Mouse (Mus musculus): ENCODE measurements around the gene Gatad2a.
A peak's percentile ranks its signal among the peaks of the same experiment; 100 is the strongest.
"Not testable (repeated sequence)": the region's sequence is repeated elsewhere in the genome, so short reads cannot be mapped to it uniquely, and the experiment has no call there.

Gene Gatad2a

DNA sequence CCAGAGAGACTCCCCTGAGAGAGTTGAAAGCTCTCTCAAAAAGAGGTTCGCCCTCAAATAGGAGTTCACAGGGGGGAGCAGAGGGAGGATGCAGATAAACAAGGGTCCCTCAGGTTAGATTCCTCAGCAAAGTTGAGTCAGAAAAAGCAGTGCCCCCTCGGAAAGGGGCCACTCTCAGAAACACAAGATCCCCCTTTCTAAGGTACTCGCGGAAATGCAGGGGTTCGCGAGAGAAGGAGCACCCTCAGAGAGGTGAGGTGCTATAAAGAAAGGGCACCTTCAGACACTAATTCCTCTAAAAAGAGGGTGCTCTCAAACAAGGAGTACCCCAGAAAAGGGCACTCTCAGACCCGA lies 785 bp downstream of the Gatad2a start:
- no peak for DNase-seq (ENCODE audit: low read depth, low spot score)

DNA sequence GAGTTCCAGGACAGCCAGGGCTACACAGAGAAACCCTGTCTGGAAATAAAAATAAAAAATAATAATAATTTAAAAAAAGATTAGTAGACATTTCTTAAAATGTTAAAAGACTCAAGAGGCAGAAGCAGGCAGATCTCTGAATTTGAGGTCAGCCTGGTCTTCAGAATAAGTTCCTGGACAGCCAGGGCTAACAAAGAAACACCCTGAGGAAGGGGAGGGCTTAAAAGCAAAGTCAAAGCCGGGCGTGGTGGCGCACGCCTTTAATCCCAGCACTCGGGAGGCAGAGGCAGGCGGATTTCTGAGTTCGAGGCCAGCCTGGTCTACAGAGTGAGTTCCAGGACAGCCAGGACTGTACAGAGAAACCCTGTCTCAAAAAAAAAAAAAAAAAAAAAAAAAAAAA lies 7.2 kb downstream of the Gatad2a start:
- DNase-seq (ENCODE audit: low read depth, low spot score): not testable (repeated sequence)

DNA sequence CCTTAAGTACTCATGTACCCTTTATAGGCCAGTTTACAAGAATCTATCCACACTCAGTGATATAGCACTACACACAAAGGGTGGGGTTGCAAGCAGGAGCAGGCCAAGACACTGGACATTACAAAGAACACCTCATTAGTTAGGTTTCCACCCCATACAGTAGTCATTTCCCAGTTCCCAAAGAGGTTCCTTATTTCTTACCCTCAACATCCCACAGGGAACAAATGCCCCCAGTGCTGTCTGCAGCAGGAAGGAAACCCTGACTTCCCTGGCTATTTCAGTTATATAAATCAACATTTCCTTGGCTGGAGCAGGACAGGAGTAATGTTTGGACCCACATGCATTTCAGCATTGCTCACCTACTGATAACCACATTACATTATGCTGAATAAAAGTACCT lies 8.4 kb downstream of the Gatad2a start:
- DNase-seq (ENCODE audit: low read depth, low spot score): no peak

DNA sequence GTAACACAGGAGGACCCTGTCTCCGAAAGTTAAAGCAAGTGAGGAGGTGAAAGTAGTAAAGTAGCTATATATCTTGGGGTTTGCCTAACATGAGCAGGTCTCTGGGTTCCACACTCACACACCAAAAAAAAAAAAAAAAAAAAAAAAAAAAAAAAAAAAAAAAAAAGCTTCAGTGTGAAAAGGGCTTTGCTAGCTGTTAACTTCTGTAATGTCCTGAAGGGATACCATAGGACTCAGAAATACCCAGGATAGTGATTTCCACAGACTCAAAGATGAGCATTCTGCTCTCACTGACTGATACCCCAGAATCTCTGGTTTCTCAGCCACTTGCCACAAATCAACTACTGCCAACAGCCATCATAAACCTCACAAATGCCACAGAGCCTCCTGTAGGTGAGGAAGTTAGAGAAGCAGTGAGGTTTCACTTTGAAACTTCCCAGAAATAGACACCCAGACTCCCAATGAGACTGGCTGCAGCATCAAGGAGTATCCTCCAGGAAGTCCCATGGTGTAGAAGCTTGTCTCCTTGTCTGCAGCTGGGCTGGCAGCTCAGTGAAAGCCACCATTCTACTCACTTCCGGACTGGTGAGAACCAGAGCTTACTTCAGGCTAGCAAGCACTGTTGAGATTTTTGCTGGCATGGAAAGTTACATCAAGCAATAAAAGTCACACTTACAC lies 11.2 kb downstream of the Gatad2a start:
- DNase-seq (ENCODE audit: low read depth, low spot score): peak; percentile 53

DNA sequence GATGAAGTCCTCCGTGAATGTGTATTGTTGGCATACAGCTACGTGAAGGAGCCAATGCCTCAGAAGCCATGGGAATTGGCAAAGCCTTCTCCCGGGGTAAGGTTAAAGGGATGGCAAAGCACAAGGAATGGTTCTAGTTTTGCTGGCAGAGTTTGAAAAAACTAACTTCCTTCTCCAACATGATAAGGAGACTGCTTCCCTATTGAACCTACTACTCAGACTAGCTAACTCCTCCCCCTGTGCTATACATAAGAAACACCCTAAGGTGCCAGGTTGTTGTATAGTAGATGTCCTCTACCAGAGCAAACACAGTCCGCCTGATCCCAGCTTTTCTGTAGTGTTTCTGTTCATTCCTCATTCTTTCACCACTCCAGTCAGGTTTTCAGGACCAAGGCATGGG lies 17.7 kb downstream of the Gatad2a start:
- no peak for DNase-seq (ENCODE audit: low read depth, low spot score)

DNA sequence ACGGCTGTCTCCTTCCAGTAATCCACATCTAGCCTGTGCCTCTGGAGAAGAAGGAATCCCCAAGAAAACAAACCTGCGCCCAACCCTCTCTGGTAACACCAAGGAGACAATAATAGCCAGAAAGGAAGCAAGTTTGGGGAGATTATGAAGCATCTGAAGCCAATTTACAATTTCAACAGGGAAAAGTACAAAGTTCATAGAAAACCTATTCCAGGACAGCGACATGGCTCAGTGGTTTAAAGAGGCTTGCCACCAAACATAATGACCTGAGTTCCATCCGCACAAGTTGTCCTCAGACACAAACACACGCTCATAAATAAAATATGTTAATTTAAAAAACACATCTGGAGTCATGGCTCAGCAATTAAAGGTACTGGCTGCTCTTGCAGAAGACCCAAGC lies 21.4 kb downstream of the Gatad2a start:
- no peak for DNase-seq (ENCODE audit: low read depth, low spot score)

DNA sequence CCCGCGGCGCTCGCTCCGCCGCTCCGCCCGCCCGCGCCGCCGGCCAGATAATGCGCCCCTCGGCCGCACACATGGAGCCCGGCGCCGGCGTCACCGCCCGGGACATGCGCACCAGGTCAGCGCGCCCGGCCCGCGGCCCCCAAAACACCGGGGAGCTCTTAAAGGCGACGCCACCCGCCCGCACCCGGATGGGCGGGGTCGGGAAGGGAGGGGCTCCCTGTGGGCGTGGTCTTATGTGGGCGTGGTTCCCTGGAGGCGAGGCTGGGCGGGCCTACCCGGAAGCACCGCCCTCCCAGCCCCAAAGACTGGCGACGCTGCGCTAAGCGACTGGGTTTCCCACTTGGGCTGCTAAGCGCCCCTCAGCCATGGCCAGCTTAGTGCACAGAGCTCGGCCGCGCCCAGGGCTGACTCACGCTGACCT lies 22.0 kb downstream of the Gatad2a start:
- peak; percentile 93 for DNase-seq (ENCODE audit: low read depth, low spot score)

DNA sequence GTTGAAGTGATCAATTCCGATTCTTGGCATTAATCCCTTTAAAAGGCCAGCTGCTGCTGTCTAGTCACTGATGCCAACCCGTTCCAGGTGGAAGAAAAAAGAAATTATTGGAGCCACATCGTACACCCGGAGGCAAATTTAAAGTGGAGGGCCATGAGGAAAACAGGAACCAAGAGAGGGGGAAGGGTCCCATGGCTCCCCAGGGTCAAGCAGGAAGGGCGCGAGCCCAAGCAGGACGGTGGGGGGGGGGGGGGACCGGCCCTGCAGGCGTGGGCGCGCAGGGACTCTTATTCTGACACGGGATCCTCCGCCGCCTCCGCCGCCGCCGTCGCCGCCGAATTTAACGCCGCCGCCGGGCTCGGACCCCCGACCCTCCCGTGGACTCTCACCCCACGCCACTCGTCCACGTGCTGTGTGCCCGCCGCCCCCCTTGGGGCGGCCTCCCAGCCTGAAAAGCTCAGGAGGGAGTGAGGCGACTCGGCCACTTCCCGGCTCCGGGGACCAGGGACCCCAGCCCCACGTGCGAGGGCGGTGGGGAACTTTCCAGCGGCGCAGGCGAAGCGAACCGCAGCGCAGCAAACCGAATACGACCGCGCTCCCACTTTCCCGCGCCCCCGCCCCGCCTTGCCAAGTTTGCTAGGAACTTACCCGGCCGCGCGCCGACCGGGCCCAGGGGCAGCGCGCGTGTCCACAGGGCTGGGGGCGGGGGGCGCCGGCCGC lies 22.6 kb downstream of the Gatad2a start:
- DNase-seq (ENCODE audit: low read depth, low spot score): peak; percentile 56

DNA sequence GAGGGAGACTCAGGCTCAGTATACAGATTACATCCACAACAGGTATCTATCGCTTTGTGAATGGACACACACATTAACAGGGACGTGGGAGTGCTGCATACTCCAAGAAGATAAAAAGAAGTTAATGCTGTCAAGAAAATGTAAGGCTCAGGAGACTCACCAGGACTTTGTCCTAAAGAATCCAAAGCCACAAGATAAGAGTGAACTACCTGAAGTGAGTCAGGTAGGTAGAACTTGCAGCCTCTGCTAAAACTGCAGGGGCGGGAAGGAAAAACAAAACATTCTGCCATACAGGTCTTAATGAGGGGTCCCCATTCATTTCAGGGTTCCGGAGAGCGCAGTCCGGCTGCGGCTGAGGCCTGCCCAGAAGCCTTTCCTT lies 23.1 kb downstream of the Gatad2a start:
- DNase-seq (ENCODE audit: low read depth, low spot score): no peak

DNA sequence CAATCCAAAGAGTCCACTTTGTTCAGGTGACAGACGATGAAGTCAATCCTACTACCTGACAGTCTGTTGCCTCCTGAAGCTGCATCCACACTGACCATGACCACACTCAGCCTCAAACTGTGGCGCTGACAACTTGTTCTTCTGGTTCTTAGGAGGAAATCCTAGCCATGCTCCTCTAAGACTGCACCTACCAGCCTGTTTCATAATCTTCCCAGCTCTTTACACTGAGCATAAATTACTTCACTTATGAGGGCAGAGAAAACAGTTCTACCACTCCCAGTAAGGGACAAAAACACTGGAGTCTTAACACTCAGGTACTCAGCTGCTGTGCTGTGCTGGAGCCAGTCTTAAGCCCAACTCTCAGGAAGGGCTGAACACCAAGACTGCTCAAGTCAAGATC lies 25.3 kb downstream of the Gatad2a start:
- DNase-seq (ENCODE audit: low read depth, low spot score): no peak

DNA sequence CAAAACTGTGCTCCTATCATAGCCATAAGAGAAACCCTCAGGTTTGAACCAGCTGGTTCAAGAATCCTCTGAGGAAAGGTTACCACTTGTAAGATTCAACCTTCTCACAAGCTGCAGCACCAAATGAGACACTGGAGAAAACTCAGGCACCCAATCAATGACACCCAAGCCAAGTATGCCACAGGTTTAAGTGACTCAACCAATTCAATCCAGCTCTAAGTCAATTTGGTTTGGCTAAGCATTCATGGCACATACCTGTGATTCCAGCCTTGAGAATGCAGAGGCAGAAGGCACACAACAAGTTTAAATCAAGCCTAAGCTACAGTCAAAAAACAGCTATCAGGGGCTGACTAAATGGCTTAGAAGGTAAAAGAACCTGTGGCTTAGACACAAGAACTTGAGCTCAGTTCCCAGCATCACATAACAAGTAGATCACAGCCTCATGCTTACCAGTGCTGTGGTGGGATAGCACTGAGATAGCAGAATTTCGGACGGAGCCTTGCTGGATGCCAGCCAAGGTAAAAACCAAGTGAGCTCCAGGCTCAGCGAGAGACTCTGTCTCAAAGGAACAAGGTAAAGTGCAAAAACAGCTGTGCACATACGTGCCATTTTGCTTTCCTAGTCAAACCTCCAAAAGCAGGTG lies 28.8 kb downstream of the Gatad2a start:
- DNase-seq (ENCODE audit: low read depth, low spot score): no peak

DNA sequence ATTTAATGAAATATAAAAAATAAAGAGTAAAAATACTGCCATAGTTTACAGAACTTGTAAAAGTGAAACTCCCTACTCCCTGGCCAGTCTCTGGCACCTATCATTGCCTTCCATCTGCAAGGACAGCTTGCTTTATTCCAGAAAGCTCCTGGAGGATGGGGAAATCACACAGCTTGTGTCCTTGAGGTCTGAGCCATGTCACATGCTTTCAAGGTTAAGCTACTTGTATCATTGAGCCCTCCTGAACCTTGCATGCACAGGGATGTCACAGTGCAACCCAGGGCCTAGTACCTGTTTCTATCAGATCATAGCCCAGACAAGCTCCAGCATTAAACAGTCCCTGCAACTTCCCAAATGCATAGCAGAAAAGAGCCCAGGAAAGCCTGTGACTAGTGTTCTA lies 36.9 kb downstream of the Gatad2a start:
- DNase-seq (ENCODE audit: low read depth, low spot score): no peak

DNA sequence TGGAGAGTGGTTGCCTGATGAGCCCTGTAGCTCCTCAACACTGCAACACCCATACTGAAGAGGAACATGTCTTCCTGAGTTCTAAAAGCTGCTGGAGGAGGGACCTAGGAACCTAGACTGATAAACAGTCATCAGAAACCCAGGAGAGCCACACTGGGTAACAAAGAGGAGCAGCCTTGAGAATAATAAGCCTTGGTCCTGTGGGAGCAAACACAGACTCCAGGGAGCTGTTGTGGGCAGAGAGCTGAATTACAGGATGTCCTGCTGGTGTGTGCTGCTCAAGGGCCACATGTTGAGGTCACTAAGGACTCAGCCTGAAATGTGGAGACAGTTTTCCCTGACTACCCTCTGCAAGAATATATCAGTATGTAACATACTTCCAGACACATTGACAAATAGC lies 38.3 kb downstream of the Gatad2a start:
- DNase-seq (ENCODE audit: low read depth, low spot score): no peak

DNA sequence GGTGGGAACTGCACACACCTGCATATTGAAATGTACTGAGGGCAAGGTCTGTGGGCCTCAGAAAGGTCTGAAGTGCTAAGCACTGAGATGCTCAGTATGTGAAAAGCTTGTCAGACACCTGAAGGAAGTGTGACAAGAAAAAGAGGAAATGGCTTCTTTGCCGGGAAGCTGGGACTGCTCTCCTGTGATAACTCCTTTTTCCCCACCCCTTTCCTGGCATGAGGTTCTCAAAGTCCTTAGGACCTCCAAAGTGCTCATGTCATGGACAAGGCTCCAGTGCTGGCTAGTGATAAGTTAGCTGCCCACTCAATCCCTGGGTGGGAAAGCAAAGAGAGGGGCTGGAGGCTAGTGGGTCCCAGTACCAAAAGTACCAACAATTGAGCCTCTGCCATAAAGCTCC lies 38.8 kb downstream of the Gatad2a start:
- DNase-seq (ENCODE audit: low read depth, low spot score): no peak

DNA sequence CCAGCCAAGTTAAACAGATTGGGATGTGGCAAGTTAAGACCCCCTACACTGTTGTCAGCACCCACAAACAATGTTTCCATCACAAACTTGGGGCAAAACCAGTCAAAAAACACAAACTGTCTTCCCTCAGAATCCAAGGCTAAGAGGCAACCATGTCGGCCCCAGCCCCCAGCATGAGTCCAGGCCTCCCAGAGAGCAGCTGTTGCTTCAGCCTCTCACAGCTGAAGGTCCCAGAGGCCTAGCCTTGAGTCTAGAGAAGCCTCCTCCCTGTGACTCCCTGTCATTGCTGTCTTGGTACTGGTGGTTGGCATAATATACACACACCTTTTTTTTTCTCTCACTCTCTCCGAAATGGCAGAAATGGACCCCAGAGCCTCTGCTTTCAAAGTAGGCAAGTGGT lies 39.5 kb downstream of the Gatad2a start:
- DNase-seq (ENCODE audit: low read depth, low spot score): no peak

DNA sequence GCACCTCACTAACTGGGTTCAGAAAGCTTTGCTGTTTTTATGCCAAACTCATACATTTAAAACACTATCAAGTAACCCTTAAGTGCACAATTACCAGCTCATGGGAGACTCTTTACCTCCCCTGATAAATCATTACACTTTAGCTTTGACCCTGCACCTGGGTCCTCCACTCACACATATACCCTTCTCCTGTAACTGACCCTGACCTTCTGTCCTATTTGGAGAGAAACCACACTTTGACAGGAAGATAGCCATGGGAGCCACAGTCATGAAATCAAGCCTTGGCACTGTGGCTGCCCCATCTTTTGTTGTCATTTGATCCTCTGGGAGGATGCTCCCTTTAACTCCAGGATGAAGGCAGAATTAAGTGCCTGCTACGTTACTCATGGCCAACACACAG lies 41.5 kb downstream of the Gatad2a start:
- no peak for DNase-seq (ENCODE audit: low read depth, low spot score)

DNA sequence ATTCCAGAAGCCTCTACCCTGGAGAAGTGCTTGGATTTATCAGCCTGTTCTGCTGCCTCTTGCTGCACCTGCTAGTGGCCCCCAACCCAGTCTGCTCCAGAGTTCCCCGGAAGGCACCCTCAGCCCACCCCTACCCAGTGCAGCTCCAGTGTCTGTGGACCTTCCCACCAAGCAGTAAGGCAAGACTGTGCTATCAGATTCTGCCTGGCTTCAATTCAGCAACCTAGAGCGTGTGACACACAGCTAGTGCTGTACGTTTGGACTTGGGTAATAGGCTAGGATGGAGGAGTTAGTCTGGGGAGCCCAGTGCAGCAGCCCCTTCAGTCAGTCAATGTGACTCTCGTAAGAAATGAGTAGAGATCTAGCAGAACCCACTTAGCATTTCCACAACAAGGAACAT lies 42.0 kb downstream of the Gatad2a start:
- no peak for DNase-seq (ENCODE audit: low read depth, low spot score)

DNA sequence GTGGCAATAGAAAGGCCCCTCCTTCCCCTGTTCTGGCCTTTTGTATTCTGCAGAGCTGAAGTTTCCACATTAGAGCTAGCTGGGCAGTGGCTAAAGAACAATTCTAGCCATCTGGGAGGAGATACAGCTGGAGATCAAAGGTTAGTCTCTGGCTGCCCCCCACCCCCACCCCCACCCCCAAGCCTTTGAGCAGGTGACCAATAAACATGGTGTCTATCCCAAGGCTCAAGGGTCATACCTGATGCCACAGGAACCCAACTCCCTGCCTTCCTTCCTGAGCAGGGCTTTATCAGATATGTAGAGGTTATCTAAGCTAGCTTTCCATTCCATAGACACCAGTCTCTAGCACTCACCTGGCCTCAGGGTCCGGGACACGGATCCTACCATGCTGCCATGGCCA lies 45.9 kb downstream of the Gatad2a start:
- DNase-seq (ENCODE audit: low read depth, low spot score): no peak

DNA sequence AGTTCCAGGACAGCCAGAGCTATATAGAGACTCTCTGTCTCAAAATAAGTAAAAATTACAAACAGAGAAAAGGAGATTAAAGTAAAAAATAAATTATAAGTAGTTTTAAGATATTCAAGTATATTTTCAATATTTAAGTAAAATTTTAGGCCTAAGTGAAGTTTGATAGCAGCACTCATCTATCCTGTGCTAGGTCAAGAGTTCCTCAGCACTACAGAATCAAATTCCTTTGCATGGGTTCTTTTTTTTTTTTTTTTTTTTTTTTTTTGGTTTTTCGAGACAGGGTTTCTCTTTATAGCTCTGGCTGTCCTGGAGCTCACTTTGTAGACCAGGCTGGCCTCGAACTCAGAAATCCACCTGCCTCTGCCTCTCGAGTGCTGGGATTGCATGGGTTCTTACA lies 53.7 kb downstream of the Gatad2a start:
- not testable (repeated sequence) for DNase-seq (ENCODE audit: low read depth, low spot score)

DNA sequence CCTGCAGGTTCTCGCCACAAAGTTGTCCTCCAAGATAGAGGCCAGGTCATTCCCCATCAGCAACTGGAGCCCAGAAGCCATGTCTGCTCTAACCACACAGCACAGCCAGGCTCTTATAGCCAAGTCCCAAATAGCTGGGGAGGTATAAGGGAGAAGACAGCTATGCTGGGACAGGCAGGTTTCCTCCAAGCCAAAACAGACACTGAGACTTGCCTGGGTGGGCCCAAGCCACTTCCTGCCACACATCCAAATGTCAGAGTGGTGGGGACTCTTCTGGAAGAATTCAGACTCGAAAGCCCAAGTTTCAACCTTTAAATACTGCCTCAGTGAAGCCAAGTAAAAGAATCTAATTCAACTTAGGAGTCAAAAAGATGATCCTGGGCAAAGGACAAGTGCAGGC lies 55.8 kb downstream of the Gatad2a start:
- peak; percentile 24 for DNase-seq (ENCODE audit: low read depth, low spot score)

DNA sequence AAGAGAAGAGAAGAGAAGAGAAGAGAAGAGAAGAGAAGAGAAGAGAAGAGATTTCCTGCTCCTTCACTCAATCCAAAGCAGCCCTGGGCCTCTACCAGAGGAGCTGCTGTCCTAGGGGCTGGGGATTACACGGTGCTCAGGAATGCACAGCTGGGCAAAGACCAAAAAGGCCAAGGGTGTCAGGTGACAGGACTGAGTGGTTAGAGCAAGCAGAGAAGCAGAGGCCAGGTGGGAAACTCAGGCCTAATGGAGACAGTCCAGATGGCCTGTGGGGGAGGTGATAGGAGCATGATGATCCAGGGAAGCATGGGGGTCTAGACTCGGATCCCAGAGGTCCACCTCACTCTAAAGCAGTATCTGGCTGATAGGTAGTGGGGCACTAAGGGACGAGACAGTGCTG lies 56.6 kb downstream of the Gatad2a start:
- DNase-seq (ENCODE audit: low read depth, low spot score): no peak

DNA sequence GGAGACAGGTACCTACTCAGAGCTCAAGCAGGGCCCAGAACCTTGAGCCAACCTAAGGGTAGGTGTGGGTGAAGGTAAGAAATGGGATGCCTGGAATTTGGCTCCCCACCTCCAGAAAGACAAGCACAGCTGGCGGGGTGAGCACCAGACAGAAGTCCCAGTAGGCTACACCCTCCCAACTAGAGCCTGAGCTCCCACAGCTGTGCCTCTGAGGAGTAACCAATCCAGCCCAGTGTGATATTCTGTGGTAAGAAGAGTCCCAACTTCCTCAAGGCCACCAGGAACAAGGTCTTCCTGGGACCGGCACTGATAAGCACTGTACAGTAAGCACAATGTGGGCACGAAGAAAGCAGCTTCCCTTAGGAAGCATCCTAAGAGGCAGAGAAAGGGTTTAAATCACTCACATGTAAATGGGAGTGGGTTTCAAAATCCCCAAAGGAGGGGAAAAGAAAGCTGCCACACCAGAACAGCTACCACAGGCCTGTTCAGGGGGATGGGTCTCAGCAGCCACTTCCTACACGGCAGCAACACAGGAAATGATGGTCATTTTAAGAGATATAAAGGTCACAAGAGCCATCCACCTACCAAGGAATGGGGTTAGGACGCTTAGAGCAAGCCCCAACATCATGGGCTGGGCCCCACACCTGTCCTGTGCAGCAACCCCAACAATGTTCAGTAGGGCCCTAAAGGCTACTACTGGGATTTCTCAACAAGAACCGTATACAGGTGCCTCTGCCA lies 57.8 kb downstream of the Gatad2a start:
- DNase-seq (ENCODE audit: low read depth, low spot score): peak; percentile 48

Data from CD4-positive helper T cell, adult 2 months (primary cell).